Mouse (Mus musculus) testis, adult 2 months (tissue): ENCODE measurements around the gene Spata5. TPM values are rescaled to one million over a fixed set of nuclear protein-coding genes. Genes with fewer than 3 reads are reported as not detected.

Source experiments
- H3K27ac ChIP-seq: fragments of 200-500 bp; 2 replicates; pipeline ENCODE4 v1.5.1; 2012; ENCODE audit warnings: low read depth, low read length; ENCODE audit not compliant: control insufficient read depth, insufficient read depth
- H3K27me3 ChIP-seq: fragments of 200-500 bp; 2 replicates; pipeline ENCODE4 v1.6.1; 2012; ENCODE audit warnings: mild to moderate bottlenecking, low read length, moderate library complexity; ENCODE audit not compliant: control insufficient read depth, insufficient read depth
- H3K36me3 ChIP-seq: fragments of 200-500 bp; 2 replicates; pipeline ENCODE4 v1.6.1; 2012; ENCODE audit warnings: mild to moderate bottlenecking, low read length; ENCODE audit not compliant: control insufficient read depth, insufficient read depth
- H3K4me1 ChIP-seq: fragments of 200-500 bp; 2 replicates; pipeline ENCODE4 v1.6.1; 2012; ENCODE audit warnings: low read length; ENCODE audit not compliant: control insufficient read depth, insufficient read depth
- H3K4me3 ChIP-seq: fragments of 200-500 bp; 2 replicates; pipeline ENCODE4 v1.5.1; 2012; ENCODE audit warnings: low read depth, mild to moderate bottlenecking, low read length, moderate library complexity, mixed read lengths; ENCODE audit not compliant: control insufficient read depth
- CTCF ChIP-seq: fragments of 200-500 bp; IDR thresholded peaks from 2 replicates; pipeline ENCODE4 v1.5.1; 2012; ENCODE audit warnings: low read depth, mild to moderate bottlenecking, inconsistent platforms, low read length, moderate library complexity; ENCODE audit not compliant: control insufficient read depth, insufficient read depth, insufficient replicate concordance
- POLR2A ChIP-seq: fragments of 200-500 bp; IDR thresholded peaks from 2 replicates; pipeline ENCODE4 v1.6.1; 2012; ENCODE audit warnings: low read depth, mild to moderate bottlenecking, inconsistent platforms, low read length, moderate library complexity; ENCODE audit not compliant: control insufficient read depth
- polyA plus RNA-seq: library from polyadenylated mRNA; depleted of rRNA; stranded (reverse); fragments of >200 nt; gene quantifications from 2 replicates; pipeline ENCODE4 v1.2.3, GENCODE M21; 2012

Spata5 gene
- polyA plus RNA-seq, 1 experiment = 16.3 TPM

- Histone ChIP-seq H3K36me3 (no peaks in the 10 kb centered on the region; the same call in 1 of the 2 replicates), H3K4me3 (no peak overlapping the region), H3K27me3 (no peaks in the 10 kb centered on the region), H3K27ac (no peak overlapping the region), H3K4me1 (no peaks in the 10 kb centered on the region)
- TF ChIP-seq POLR2A = no peak
- TF ChIP-seq CTCF = no peak
Observed at GRCm38 (mm10) chr3:37487639-37488038, 67.9 kb downstream of the Spata5 start.

DNA sequence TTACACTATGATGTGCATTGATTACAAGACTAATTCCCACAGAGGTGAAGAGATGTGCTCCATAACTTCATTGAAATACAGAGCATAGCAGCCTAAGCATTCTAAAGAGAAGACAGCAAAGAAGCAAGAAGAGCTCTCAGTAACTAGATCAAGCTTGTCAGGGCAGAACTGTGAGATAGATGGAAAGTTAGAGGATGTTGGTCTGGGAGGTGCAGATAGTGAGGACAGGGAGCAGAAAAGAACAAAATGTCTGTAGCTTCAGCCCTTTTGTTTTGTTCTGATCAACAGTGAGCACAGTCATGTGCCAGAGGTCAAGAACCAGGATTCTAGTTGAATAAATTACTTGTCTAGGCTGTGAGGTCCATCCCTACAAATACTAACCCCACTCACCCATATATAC, 68.5 kb downstream of the Spata5 start:
- H3K36me3 ChIP-seq = no peaks in the 10 kb centered on the region; the same call in 1 of the 2 replicates
- no peak for TF ChIP-seq CTCF
- TF ChIP-seq POLR2A = no peak
- H3K4me1 ChIP-seq = no peaks in the 10 kb centered on the region

DNA sequence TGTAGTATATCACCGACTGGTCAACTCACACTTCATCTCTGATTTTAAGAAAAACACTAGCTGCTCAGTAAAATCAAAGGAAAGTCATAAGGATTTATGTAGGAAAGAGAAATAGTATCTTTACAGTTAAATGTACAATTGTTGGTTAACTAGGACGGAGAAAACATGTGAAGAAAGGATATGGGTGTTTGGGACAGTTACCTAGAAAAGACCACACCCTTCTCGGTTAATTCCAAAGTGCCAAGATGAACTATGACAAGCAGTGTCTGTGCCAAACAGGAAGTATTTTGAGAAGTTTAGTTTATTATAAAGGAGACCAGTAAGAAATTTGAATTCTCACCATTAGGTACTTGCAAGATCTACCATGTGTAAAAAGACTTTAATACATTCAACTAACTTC, 70.3 kb downstream of the Spata5 start:
- Histone ChIP-seq H3K27me3 (no peaks in the 10 kb centered on the region), H3K36me3 (no peaks in the 10 kb centered on the region; the same call in 1 of the 2 replicates), H3K4me1 (no peaks in the 10 kb centered on the region), H3K4me3 (no peak overlapping the region), H3K27ac (no peak overlapping the region)
- TF ChIP-seq POLR2A (no peak), CTCF (no peak)

More for the DNA sequence above, 68.5 kb downstream of the Spata5 start:
- no peak overlapping the region for H3K27ac ChIP-seq
- no peak overlapping the region for H3K4me3 ChIP-seq
- H3K27me3 ChIP-seq = no peaks in the 10 kb centered on the region

GRCm38 (mm10) chr3:37500939-37501338, 81.2 kb downstream of the Spata5 start:
- no peak overlapping the region for H3K27ac ChIP-seq
- no peaks in the 10 kb centered on the region for H3K27me3 ChIP-seq
- no peak overlapping the region for H3K4me3 ChIP-seq
- TF ChIP-seq POLR2A (no peak), CTCF (no peak)
- no peaks in the 10 kb centered on the region for H3K4me1 ChIP-seq
- H3K36me3 ChIP-seq = no peaks in the 10 kb centered on the region

DNA sequence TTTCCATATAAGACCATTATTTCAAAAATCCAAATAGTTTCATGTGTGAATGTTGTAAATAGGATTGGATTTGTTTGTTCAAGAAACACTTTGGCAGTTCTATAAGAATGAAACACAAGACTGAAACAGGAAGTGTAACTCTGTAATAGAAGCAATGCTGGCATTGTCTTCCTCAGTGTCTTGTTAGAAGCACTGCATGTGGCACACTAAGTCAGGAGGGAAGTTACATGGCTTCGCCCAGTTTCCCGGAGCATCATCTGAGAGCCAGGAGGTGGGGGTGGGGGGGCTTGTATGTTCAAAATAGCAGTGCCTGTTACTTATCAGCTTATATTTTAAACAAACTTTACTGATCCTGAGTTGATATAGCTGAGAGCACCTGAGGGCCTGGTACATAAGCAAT, 82.9 kb downstream of the Spata5 start:
- H3K4me3 ChIP-seq = no peak overlapping the region
- H3K27me3 ChIP-seq = no peaks in the 10 kb centered on the region
- no peak overlapping the region for H3K27ac ChIP-seq
- no peaks in the 10 kb centered on the region for H3K4me1 ChIP-seq
- no peaks in the 10 kb centered on the region for H3K36me3 ChIP-seq
- no peak for TF ChIP-seq CTCF
- TF ChIP-seq POLR2A = no peak

GRCm38 (mm10) chr3:37503846-37504245, 84.2 kb downstream of the Spata5 start:
- TF ChIP-seq POLR2A = no peak
- no peak for TF ChIP-seq CTCF

DNA sequence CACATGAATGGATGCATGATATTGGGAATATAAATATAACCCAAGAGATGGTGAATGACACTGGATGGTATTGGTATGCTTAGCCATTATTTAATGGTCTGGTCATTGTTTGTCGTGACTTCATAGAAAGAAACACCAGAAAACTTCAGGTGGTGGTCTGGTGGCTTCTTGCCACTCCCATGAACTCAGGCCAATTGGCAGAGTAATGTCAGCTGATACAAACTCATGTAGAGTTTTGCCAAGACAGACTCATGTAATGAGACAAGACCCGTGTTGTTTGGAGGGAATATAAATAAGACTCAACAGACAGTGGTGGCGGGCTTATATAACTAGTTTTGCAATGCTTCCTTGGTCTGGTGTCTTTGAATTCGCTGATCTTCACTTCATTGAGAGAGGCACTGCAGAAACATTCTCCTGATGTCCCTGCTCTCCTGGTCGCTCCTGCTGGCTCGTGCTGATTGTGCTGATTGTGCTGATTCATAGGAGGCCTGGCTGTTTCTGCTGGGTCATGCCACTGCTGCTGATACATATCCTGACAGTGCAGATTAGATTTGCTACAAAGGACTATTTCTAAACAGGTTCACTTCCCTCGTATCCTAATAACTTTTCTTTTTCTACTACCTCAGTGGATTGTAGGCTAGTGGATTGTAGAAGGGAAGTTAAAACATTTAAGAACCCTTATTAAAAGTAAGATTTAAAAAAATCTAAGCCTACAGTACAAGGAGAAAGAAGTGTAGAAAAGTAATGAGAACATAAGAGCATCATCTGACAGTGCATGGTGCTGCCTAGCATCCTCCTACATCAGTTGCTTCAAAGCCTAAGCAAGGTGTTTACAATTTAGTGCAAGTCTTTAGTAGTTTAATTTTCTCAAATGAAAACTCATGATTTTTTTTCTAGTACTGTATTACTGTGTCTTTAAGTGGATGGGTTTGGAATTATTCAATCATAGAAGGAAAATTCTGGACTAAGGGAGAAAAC, 90.6 kb downstream of the Spata5 start:
- Histone ChIP-seq H3K27ac (no peak overlapping the region), H3K36me3 (no peaks in the 10 kb centered on the region), H3K27me3 (no peaks in the 10 kb centered on the region), H3K4me3 (no peak overlapping the region), H3K4me1 (no peaks in the 10 kb centered on the region)
- TF ChIP-seq CTCF (no peak), POLR2A (no peak)

More at GRCm38 (mm10) chr3:37503846-37504245, 84.2 kb downstream of the Spata5 start:
- H3K27ac ChIP-seq = no peak overlapping the region
- H3K27me3 ChIP-seq = no peaks in the 10 kb centered on the region
- H3K36me3 ChIP-seq = no peaks in the 10 kb centered on the region
- no peak overlapping the region for H3K4me3 ChIP-seq
- H3K4me1 ChIP-seq = no peaks in the 10 kb centered on the region
